Mouse (Mus musculus): ENCODE data around the gene Cyp26c1. TPM values are rescaled to one million over a fixed set of nuclear protein-coding genes. Genes with fewer than 3 reads are reported as not detected.

Gene Cyp26c1
- polyA plus RNA-seq, 1 experiment from 2014 or later, result not detected

GRCm38 (mm10) chr19:37703902-37704509, 18.6 kb downstream of the Cyp26c1 start:
- Histone ChIP-seq H3K4me2 (no peak overlapping the region), H3K27ac (replicated peaks) (no peak overlapping the region), H3K9me3 (no peaks in the 10 kb centered on the region), H3K36me3 (no peaks in the 10 kb centered on the region), H3K27me3 (peaks cover 60% of the 10 kb centered on the region), H3K9ac (no peak overlapping the region), H3K4me3 (no peak overlapping the region), H3K4me1 (replicated peaks) (peaks cover 3% of the 10 kb centered on the region)
- 10% methylated on average over 3 of the region's 3 CpGs for WGBS
- 0 out of 2 replicates have a peak, but pooled peaks have one; percentile 53 for ATAC-seq (ENCODE audit: low read depth)

- 89% methylated on average over 5 of the region's 5 CpGs for WGBS
- Histone ChIP-seq H3K36me3 (no peaks in the 10 kb centered on the region), H3K4me3 (no peak overlapping the region), H3K27me3 (peaks cover 43% of the 10 kb centered on the region), H3K9me3 (no peaks in the 10 kb centered on the region), H3K9ac (no peak overlapping the region), H3K4me1 (replicated peaks) (no peaks in the 10 kb centered on the region), H3K27ac (replicated peaks) (no peak overlapping the region), H3K4me2 (no peak overlapping the region)
- ATAC-seq (ENCODE audit: low read depth), result no peak
Observed at GRCm38 (mm10) chr19:37705722-37706121, 20.3 kb downstream of the Cyp26c1 start.

- H3K4me2 ChIP-seq, result no peak overlapping the region
- ATAC-seq (ENCODE audit: low read depth), result no peak
- WGBS, result 83% methylated on average over 10 of the region's 10 CpGs
- no peaks in the 10 kb centered on the region for H3K4me1 ChIP-seq (replicated peaks)
- H3K9me3 ChIP-seq, result no peaks in the 10 kb centered on the region
- H3K9ac ChIP-seq, result no peak overlapping the region
- no peaks in the 10 kb centered on the region for H3K36me3 ChIP-seq
- no peaks in the 10 kb centered on the region for H3K27me3 ChIP-seq
- no peak overlapping the region for H3K4me3 ChIP-seq
- no peak overlapping the region for H3K27ac ChIP-seq (replicated peaks)
Observed at GRCm38 (mm10) chr19:37714681-37715080, 29.3 kb downstream of the Cyp26c1 start.

GRCm38 (mm10) chr19:37715980-37716379, 30.6 kb downstream of the Cyp26c1 start:
- Histone ChIP-seq H3K27me3 (no peaks in the 10 kb centered on the region), H3K9ac (no peak overlapping the region), H3K4me3 (no peak overlapping the region), H3K9me3 (no peaks in the 10 kb centered on the region), H3K27ac (replicated peaks) (no peak overlapping the region), H3K4me1 (replicated peaks) (no peaks in the 10 kb centered on the region), H3K4me2 (no peak overlapping the region), H3K36me3 (no peaks in the 10 kb centered on the region)
- WGBS, result 73% methylated on average over 1 of the region's 1 CpGs
- ATAC-seq (ENCODE audit: low read depth), result no peak

- Histone ChIP-seq H3K36me3 (no peaks in the 10 kb centered on the region), H3K27ac (replicated peaks) (no peak overlapping the region), H3K9me3 (no peaks in the 10 kb centered on the region), H3K4me2 (no peak overlapping the region), H3K27me3 (no peaks in the 10 kb centered on the region), H3K4me1 (replicated peaks) (no peaks in the 10 kb centered on the region), H3K4me3 (no peak overlapping the region), H3K9ac (no peak overlapping the region)
- WGBS, result 92% methylated on average over 12 of the region's 12 CpGs
- ATAC-seq (ENCODE audit: low read depth), result no peak
Observed at GRCm38 (mm10) chr19:37716524-37717175, 31.3 kb downstream of the Cyp26c1 start.

- 50% methylated on average over 1 of the region's 1 CpGs for WGBS
- Histone ChIP-seq H3K4me3 (no peak overlapping the region), H3K4me2 (no peak overlapping the region)
Observed at GRCm38 (mm10) chr19:37719166-37719565, 33.8 kb downstream of the Cyp26c1 start.

GRCm38 (mm10) chr19:37724591-37724990, 39.2 kb downstream of the Cyp26c1 start:
- H3K27ac ChIP-seq (replicated peaks), result no peak overlapping the region
- H3K4me3 ChIP-seq, result no peak overlapping the region
- no peaks in the 10 kb centered on the region for H3K9me3 ChIP-seq
- no peak overlapping the region for H3K9ac ChIP-seq
- no peak overlapping the region for H3K4me2 ChIP-seq
- no peaks in the 10 kb centered on the region for H3K4me1 ChIP-seq (replicated peaks)
- no peak for ATAC-seq (ENCODE audit: low read depth)
- WGBS, result 95% methylated on average over 5 of the region's 5 CpGs
- no peaks in the 10 kb centered on the region for H3K27me3 ChIP-seq
- no peaks in the 10 kb centered on the region for H3K36me3 ChIP-seq

More at GRCm38 (mm10) chr19:37719166-37719565, 33.8 kb downstream of the Cyp26c1 start:
- ATAC-seq (ENCODE audit: low read depth), result no peak
- H3K36me3 ChIP-seq, result no peaks in the 10 kb centered on the region
- no peak overlapping the region for H3K27ac ChIP-seq (replicated peaks)
- H3K4me1 ChIP-seq (replicated peaks), result no peaks in the 10 kb centered on the region
- H3K9ac ChIP-seq, result no peak overlapping the region
- H3K27me3 ChIP-seq, result no peaks in the 10 kb centered on the region
- H3K9me3 ChIP-seq, result no peaks in the 10 kb centered on the region

- Histone ChIP-seq H3K9ac (no peak overlapping the region), H3K9me3 (no peaks in the 10 kb centered on the region), H3K27me3 (no peaks in the 10 kb centered on the region), H3K27ac (replicated peaks) (no peak overlapping the region), H3K4me2 (no peak overlapping the region), H3K36me3 (no peaks in the 10 kb centered on the region), H3K4me1 (replicated peaks) (no peaks in the 10 kb centered on the region), H3K4me3 (no peak overlapping the region)
- no peak for ATAC-seq (ENCODE audit: low read depth)
- 91% methylated on average over 7 of the region's 7 CpGs for WGBS
Observed at GRCm38 (mm10) chr19:37726585-37726984, 41.2 kb downstream of the Cyp26c1 start.

GRCm38 (mm10) chr19:37727366-37727765, 42.0 kb downstream of the Cyp26c1 start:
- Histone ChIP-seq H3K36me3 (no peaks in the 10 kb centered on the region), H3K27ac (replicated peaks) (no peak overlapping the region), H3K9ac (no peak overlapping the region), H3K4me1 (replicated peaks) (no peaks in the 10 kb centered on the region), H3K9me3 (no peaks in the 10 kb centered on the region), H3K4me2 (no peak overlapping the region), H3K4me3 (no peak overlapping the region), H3K27me3 (no peaks in the 10 kb centered on the region)
- no peak for ATAC-seq (ENCODE audit: low read depth)
- 95% methylated on average over 2 of the region's 2 CpGs for WGBS

GRCm38 (mm10) chr19:37735426-37735825, 50.0 kb downstream of the Cyp26c1 start:
- Histone ChIP-seq H3K9me3 (no peaks in the 10 kb centered on the region), H3K36me3 (no peaks in the 10 kb centered on the region), H3K27ac (replicated peaks) (no peak overlapping the region), H3K4me1 (replicated peaks) (no peaks in the 10 kb centered on the region), H3K4me3 (no peak overlapping the region), H3K27me3 (0 out of 2 replicates have a peak, but pooled peaks cover 3% of the 10 kb centered on the region), H3K4me2 (no peak overlapping the region), H3K9ac (no peak overlapping the region)
- WGBS, result 85% methylated on average over 8 of the region's 8 CpGs
- no peak for ATAC-seq (ENCODE audit: low read depth)

- no peak for ATAC-seq (ENCODE audit: low read depth)
- no peaks in the 10 kb centered on the region for H3K36me3 ChIP-seq
- WGBS, result 94% methylated on average over 3 of the region's 3 CpGs
- no peak overlapping the region for H3K9ac ChIP-seq
- H3K27me3 ChIP-seq, result 0 out of 2 replicates have a peak, but pooled peaks cover 3% of the 10 kb centered on the region
- H3K4me3 ChIP-seq, result no peak overlapping the region
- H3K9me3 ChIP-seq, result no peaks in the 10 kb centered on the region
- H3K4me1 ChIP-seq (replicated peaks), result no peaks in the 10 kb centered on the region
- H3K4me2 ChIP-seq, result no peak overlapping the region
- no peak overlapping the region for H3K27ac ChIP-seq (replicated peaks)
Observed at GRCm38 (mm10) chr19:37738575-37738974, 53.2 kb downstream of the Cyp26c1 start.

GRCm38 (mm10) chr19:37740043-37740442, 54.7 kb downstream of the Cyp26c1 start:
- whole genome bisulfite sequencing, result 11% methylated on average over 7 of the region's 7 CpGs
- Histone ChIP-seq H3K27ac (replicated peaks) (no peak overlapping the region), H3K9ac (no peak overlapping the region), H3K4me1 (replicated peaks) (no peaks in the 10 kb centered on the region), H3K36me3 (no peaks in the 10 kb centered on the region), H3K4me2 (no peak overlapping the region), H3K4me3 (no peak overlapping the region), H3K27me3 (0 out of 2 replicates have a peak, but pooled peaks cover 3% of the 10 kb centered on the region), H3K9me3 (no peaks in the 10 kb centered on the region)
- ATAC-seq (ENCODE audit: low read depth), result no peak

Data from neural tube, embryonic 13.5 days (tissue).